Mouse (Mus musculus): ENCODE results near the gene Ophn1. TPM values are rescaled to one million over a fixed set of nuclear protein-coding genes. Genes with fewer than 3 reads are reported as not detected.
A peak's percentile ranks its signal among the peaks of the same experiment; 100 is the strongest.

Gene Ophn1
- total RNA-seq, 2 experiments from 2014 or later: 39.0 to 40.5 TPM

DNA sequence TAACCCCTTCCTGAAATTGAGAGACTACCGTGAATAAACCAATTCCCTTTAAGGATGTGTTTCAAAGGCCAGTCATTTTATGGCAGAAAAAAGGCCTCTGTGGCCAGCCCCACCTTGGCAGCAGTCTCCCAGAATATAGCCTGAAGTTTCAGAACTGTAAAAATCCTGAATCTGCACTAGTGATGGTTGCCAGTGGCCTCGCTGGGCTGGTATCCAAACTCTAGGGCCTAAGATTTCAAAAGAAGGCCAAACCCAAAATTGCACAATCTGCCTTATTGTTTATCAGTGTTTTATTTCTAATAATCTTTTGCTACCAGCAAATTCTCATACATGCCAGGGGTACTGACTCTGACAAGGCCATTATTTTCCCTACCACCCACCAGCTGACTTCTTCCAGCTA, 34.8 kb downstream of the Ophn1 start:
- intact Hi-C loops (cut with DNase I): no loop called here
- DNase-seq (ENCODE audit: low spot score in 2 of 2): no peak

DNA sequence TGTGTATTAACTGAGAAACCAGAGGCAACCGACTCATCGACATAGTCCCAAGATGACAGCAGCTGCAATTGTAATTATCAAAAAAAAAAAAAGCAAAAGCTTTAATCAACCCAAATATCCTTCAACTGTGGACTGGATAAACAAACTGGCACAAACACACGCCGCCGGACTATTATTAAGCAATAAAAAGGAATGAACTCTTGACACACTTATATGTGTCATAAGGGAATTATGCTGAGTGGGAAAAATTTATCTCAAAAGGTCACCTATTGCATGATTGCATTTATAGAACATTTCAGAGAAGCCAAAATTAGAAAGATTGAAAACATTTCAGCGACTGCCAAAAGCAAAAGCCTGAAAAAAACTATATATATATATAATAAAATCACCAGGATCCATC, 40.0 kb downstream of the Ophn1 start:
- intact Hi-C loops (cut with DNase I): no loop called here
- no peak for DNase-seq (ENCODE audit: low spot score in 2 of 2)

DNA sequence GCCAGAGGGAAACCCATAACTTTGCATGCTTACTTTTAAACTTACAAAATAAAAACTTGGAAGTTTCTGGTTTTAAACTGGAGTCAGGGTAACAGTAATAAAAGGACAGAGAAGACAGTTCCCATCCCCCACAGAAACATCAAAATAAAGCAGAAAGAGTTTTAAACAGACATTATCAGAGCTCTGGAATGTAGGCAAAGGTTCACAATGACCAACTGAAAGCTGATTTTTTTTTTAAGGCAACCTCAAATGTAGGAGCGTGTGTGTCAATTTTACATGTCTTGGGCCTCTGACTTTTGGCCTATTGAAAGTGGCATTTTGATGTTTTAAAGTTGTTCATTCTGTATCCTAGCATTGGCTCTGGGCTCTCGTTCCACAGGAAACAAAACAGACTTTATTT, 49.2 kb downstream of the Ophn1 start:
- DNase-seq (ENCODE audit: low spot score in 2 of 2): no peak
- intact Hi-C loops (cut with DNase I): no loop called here

DNA sequence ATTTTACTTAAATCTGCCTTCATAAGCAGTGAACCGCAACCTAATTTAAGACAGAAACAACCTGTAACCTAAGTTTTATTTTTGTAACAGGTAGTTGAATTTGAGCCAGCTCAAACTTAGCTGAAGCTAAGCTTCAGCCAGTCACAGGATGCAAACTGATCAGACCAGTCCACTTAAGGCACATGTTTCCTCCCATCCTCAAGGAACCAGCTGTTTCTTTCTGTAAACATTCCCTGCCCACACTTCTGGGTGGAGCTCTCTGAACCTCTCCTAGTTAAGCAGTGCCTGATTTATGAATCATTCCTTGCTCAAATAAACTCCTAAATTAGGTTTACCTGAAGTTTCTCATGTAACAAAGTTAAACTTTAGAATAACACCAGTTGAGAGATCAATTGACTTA, 54.8 kb downstream of the Ophn1 start:
- intact Hi-C loops (cut with DNase I): no loop called here
- DNase-seq (ENCODE audit: low spot score in 2 of 2): no peak

DNA sequence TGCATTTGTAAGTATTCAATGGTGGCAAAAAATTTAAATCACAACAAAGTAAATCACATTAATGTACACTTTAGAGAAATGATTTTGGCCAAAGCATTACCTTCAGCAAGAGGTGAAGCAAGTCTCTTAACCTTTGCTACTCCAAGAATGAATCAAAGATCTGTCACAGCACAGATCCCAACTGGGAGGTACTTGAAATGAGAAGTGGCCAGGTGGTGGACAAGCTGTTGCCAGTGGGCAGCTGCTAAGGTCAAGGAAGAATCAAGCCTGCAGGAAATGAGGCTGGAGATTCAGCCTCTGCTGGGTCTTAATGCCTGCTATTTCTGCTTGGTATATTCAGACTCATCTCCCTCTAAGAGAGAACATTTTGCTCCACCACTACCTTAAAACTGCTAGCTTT, 87.0 kb downstream of the Ophn1 start:
- intact Hi-C loops (cut with DNase I): no loop called here
- DNase-seq (ENCODE audit: low spot score in 2 of 2): no peak

DNA sequence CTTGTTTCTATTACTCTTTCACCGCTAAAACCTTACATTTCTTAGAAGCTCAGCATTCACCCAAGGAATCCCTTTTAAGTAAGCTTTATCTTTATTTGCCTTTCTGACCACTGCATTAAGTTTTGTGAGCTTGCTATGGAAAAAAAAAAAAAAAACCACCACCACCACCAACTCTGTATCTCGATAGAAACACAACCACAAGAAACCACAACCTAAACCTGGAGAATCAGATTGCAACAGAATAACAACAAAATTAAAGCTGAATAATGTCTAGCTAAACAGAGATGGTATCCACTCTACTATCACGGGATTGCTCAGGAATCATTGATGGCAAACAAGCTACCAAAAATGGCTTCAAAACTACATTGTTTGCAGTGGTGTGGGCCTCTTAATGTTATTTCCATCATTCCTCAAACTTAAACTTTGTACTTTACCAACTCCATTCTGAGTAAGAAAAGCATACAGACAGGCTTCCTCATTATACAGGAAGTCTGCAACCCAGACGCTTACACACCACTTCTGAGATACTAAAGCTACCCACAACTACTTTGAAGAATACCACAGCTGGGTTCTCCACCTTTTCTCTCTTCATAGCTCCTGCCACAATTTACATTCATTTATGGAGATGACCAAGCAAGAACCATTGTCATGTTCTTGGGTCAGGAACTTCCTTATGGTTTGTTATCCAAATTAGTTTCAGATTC, 116.4 kb downstream of the Ophn1 start:
- intact Hi-C loops (cut with DNase I): no loop called here
- no peak for DNase-seq (ENCODE audit: low spot score in 2 of 2)

DNA sequence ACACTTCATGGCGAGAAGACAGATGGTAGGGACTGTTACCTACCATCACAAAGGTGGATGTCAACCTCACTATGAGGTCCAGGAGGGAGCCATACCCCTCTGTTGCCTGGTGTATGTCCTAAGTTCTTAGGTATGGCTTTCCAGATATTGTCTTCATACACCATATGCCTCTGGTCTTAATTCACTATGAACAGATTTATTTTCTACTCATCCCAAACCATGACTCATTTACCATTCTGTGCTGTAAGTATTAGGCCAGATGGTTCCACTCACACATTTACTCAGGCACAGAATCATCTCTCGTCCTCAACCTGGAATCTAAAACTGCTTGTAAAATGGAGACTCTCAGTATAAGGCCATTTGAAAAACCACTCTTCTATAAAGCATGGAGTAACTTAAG, 135.7 kb downstream of the Ophn1 start:
- intact Hi-C loops (cut with DNase I): no loop called here

DNA sequence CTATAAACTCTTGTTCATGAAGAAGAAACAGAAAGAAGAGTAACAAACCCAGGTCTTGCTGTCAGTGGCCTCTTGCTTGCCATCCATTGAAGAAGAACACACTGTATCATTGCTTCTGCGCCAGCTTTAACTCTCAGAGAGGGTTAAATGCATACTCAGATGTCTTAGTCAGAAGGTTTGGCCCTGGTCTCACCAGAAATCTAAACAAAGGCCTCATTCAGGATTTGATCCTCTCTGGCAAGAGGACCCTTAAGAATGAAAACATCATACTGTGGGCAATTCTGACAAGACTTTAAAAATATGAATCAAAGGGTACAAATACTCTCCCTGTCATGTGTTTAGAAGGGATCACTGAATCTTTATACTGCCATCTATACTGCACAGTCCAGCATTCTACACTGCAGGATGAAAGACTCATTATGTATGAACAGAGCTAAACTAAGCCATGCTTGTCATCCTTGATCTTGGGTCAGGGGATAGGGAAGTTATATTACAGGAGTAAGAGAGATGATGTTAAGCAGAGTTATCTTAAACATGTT, 139.5 kb downstream of the Ophn1 start:
- no peak for DNase-seq (ENCODE audit: low spot score in 2 of 2)
- intact Hi-C loops (cut with DNase I): no loop called here

More for the DNA sequence above, 135.7 kb downstream of the Ophn1 start:
- DNase-seq (ENCODE audit: low spot score in 2 of 2): peak in 1 of 2 experiments; percentile 4

DNA sequence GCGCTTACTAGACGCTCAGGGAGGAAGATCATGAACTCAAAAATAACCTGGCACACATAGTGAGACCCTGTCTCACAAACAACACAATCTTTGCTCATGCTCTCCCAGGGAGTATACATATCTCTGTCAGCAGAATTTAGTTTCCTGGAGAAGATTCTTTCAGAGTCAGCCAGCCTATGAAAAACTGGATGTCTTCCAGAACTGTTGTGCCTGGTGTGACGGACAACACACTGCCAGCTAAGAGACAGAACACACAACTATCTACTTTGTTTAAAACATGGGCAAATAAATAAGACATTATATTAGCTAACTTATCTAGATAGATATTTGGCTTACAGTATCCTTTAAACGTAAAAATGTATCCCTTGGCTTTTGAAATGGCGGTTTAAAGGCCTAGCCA, 154.1 kb downstream of the Ophn1 start:
- no peak for DNase-seq (ENCODE audit: low spot score in 2 of 2)
- intact Hi-C loops (cut with DNase I): no loop called here

DNA sequence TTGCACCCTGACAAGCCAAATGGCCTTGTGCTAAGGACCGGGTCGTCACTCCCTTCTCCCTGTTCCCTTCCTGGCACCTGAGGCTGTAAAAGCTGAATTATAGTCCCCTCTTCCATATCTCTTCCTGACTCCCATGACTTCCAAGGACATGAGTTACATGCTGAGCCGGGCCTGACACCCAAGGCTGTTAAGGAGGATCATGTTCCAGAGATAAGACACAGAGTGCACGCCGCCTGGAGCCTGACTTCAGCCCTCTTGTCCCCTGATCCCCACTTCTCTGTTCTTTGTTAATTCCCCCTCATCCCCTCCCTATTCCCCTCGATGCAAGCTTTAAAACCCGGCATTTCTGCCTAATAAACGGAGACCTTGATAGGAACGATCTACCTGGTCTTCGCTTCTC, 167.8 kb downstream of the Ophn1 start:
- intact Hi-C loops (cut with DNase I): no loop called here
- no peak for DNase-seq (ENCODE audit: low spot score in 2 of 2)

DNA sequence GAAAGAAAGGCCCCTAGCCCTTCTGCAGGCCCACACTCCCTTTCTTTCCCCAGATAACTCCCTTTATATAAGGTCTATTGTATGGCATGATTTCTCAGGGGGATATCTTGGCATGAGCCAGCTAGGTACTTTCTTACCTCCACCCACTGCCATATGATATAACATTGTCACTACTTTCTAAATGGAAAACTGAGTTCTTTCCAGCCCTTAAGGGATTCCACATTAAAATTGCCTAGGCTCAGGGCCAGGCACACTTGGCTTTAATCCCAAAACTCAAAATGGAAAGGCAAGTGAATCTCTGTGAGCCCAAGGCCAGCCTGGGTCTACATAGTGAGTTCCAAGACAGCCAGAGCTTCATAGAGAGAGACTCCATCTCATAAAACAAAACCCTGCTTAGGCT, 183.1 kb downstream of the Ophn1 start:
- intact Hi-C loops (cut with DNase I): no loop called here
- peak; percentile 9 to 11 for DNase-seq (ENCODE audit: low spot score in 2 of 2)

DNA sequence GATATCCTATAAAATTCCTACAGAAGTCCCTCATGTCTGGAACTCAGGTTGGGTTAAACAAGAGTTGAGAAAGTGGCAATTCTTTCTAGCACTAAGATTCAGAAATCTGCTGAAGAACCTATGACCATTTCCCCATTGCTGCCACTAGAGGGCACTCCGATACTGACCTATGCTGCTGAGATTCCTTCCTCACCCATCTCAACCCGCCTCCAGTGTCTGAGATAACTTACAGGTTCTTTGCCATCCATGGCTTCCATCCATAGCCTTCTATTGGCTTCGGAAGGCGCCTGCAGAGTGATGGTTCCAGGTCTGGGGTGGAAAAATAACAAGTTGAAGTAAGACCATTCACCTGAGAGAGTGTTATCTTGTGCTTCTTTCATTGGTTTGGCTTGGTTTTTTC, 189.2 kb downstream of the Ophn1 start:
- DNase-seq (ENCODE audit: low spot score in 2 of 2): peak; percentile 57 to 64
- intact Hi-C loops (cut with DNase I): loop anchor here (2.0 kb wide), 1 partner anchor 217 kb away; no protein-coding TSS in a partner anchor

DNA sequence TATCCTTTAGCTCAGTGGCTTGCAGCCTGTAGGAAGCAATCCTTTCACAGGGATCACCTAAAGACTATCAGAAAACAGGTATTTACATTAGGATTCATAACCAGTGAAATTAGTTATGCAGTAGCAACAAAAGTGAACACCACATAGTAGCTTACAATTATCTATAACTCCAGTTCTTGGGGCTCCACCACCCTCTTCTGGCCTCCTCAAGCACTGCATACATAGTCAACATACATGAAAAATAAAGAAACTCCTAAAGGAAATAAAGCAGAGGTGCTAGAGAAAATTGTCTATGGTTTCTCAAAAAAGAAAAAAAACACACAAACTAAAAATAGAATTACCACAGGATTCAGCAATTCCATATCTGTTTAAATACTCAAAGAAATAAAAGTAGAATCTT, 208.2 kb downstream of the Ophn1 start:
- DNase-seq (ENCODE audit: low spot score in 2 of 2): peak; percentile 5 to 12
- intact Hi-C loops (cut with DNase I): loop anchor here (5.0 kb wide), 1 partner anchor 1780 kb away; no protein-coding TSS in a partner anchor

DNA sequence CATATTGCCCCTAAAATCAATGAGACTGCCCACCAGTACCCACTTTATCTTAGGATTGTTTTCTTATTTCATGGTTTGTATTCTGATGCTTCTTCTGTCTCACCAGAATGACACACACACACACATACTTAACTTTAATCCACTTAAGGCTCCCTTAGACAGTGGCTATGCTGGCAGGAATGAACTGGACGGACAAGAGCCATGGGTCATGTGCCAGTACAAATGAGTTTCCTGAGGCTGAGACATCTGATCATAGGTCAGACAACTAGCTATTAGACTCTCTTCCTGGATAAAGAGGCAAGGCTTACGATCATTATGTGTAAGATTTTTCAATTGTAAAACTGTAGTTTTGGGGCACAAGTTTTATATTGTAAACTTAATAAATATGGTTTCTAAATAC, 209.5 kb downstream of the Ophn1 start:
- no peak for DNase-seq (ENCODE audit: low spot score in 2 of 2)
- intact Hi-C loops (cut with DNase I): loop anchor here (5.0 kb wide), 1 partner anchor 1779 kb away; no protein-coding TSS in a partner anchor

DNA sequence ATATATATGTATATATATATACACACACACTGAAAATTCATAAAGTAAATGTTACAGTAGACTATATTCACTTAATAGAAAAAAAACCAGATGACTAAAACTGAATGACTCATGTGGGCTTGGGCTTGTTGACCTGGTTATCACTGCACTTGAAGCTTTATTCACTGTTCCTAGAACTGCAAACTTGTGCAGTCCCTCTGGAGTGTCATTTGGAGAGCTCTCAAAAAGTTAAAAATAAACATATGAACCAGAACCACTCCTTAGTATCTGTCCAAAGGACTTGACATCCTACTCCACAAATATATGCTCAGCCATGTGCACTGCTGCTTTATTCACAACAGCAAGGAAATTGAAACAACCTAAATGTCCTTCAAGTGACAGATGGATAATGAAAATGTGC, 219.8 kb downstream of the Ophn1 start:
- DNase-seq (ENCODE audit: low spot score in 2 of 2): no peak
- intact Hi-C loops (cut with DNase I): no loop called here

DNA sequence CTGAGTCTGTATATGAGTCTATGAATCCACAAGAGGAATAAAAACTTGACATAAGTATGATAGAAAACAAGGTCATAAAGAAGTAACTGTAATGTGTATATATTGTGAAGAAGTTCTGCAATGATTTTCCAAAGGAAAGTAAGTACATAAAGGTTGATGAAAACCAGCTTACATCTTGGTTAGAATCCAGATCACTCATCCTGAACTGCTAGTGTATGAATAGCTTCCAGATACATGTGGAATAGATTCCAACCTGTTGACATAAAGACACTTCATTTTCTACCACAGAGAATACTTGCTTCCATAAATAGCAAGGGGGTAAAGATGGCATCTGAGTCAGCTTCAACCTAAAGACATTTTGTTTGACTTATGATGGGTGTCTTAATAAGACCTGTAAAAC, 239.4 kb downstream of the Ophn1 start:
- DNase-seq (ENCODE audit: low spot score in 2 of 2): no peak
- intact Hi-C loops (cut with DNase I): no loop called here

DNA sequence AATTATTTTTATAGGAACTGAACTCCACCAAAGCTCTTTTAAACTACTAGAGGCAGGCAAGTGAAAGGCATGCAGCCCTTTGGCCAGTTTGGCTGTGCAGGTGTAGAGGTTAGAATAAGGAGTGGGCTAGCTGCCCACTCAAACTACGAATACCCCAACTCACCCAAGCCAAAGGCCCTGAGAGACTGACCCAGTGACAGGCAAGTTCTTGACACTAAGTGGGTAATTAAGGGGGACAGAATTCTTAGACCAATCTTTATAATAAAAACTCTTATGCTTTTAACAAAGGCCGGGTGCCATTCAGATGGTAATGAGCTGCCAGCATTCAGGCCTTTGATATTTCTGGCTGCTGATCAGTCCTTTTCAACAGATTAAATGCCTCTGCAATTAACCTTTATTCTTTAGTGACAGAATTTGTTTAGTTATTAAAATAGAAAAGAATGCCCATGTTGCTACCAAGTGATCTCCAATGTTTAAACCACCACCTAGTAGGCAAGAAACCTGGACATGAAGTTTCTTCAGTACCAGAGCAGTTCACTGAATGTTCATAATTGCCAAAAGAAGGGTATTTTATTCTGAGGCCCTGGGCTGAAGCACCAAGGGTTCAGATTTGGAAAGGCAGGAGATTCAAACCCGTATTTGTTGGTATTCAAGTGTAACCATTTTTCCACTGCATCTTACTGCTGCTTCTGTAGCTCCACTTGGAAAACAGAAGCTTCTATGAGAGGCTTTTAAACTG, 262.0 kb downstream of the Ophn1 start:
- intact Hi-C loops (cut with DNase I): no loop called here
- no peak for DNase-seq (ENCODE audit: low spot score in 2 of 2)

DNA sequence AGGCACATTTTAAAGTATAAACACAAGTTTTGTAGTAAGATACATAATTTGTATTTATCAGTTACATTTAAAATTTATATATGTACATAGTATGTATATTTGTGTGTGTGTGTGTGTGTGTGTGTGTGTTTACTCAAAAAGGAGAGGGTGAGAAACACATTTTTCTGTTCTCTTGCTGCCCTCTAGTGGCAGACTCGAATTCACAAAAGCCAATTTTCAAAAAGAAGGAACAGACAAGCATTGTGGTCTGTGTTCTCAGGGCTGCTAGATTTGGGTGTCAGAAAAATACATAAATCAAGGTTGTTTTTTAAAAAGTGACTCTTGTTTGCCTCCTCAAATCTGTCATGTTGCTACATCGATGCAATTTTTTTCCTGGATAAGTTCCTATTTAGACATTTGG, 272.0 kb downstream of the Ophn1 start:
- intact Hi-C loops (cut with DNase I): loop anchor here (5.0 kb wide), 2 partner anchors 1187 to 1717 kb away; no protein-coding TSS in a partner anchor
- peak; percentile 46 to 63 for DNase-seq (ENCODE audit: low spot score in 2 of 2)

DNA sequence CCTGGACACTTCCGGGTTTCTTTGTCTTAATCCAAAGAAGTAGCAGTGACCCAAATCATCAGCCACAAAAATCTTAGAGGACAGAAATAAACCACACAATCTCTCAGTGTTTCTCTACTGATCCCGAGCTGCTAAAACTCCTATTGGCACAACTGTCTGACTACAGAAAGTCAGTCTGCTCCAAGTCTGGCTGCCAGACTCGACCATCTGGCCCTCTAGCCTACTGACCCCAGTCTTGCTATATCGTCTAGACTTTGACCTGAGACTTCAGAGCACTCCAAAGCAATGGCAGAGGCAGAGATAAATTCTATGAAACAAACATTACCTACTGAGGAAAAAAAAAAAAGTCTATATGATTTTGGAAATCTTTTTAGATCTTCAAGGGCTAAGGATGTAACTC, 273.4 kb downstream of the Ophn1 start:
- DNase-seq (ENCODE audit: low spot score in 2 of 2): no peak
- intact Hi-C loops (cut with DNase I): loop anchor here (5.0 kb wide), 2 partner anchors 1185 to 1715 kb away; no protein-coding TSS in a partner anchor

DNA sequence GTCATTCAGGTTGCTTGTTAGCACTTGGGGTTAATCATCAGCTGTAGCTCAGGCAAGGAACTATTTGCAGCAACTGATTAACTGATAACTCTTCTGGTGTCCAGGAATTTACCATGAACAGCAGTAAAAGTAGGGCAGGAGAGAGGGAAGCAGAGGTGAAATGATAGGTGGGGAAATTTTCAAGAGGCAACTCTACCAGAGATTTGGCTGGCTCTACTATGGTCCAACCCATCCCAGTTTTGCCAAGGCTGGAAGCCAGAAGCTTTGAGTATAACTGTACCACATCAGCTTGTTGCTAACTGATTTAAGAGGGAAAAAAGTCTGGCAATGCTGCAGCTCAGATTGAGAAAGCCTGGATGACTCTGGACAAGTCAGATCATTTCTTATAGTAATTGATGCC, 316.6 kb downstream of the Ophn1 start:
- no peak for DNase-seq (ENCODE audit: low spot score in 2 of 2)
- intact Hi-C loops (cut with DNase I): no loop called here

DNA sequence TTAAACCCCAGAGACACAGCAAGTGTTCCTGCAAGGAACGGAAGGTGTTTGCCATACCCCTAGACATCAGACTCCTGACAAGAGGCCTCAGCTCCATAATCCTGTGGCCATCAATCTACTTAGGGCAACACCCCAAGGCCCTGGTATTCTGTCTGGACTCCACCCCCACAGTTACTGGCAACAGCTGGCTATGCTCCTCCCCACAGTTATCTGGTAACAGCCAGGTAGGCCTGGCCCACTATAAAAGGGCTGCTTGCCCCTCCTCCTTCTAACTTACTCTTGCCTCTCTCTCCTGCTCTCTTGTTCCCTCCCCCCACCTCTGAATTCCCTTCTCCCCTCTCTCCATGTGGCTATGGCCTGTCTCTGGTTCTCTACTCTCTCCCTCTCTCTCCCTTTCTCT, 344.4 kb downstream of the Ophn1 start:
- DNase-seq (ENCODE audit: low spot score in 2 of 2): no peak

More for the DNA sequence above, 344.4 kb downstream of the Ophn1 start:
- intact Hi-C loops (cut with DNase I): no loop called here
